Mouse (Mus musculus): ENCODE measurements at regions not wholly inside any gene's neighbourhood (a gene's known extent, or its start where the extent isn't known, plus 50 kb on each side); places are given as distances from the start of the nearest gene placed in this dataset.

- H3K27ac ChIP-seq = no peak overlapping the region
Measured at GRCm38 (mm10) chr13:10741391-10741790, 380.7 kb upstream of the Chrm3 start.

GRCm38 (mm10) chr13:10725745-10726171 lies 365.1 kb upstream of the Chrm3 start:
- Histone ChIP-seq H3K9me3 (no peaks in the 10 kb centered on the region), H3K36me3 (no peaks in the 10 kb centered on the region), H3K27ac (no peak overlapping the region), H3K27me3 (no peaks in the 10 kb centered on the region), H3K4me3 (replicated peaks) (no peak overlapping the region), H3K9ac (replicated peaks) (no peak overlapping the region), H3K4me1 (replicated peaks) (peaks cover 9% of the 10 kb centered on the region; the same call in 1 of the 2 replicates), H3K4me2 (replicated peaks) (no peak overlapping the region)
- ATAC-seq = 0 out of 2 replicates have a peak, but pooled peaks have one; percentile 53
- WGBS = 23% methylated on average over 3 of the region's 3 CpGs

More at GRCm38 (mm10) chr13:10741391-10741790, 380.7 kb upstream of the Chrm3 start:
- Histone ChIP-seq H3K36me3 (no peaks in the 10 kb centered on the region), H3K27me3 (no peaks in the 10 kb centered on the region), H3K9me3 (no peaks in the 10 kb centered on the region), H3K4me3 (replicated peaks) (no peak overlapping the region), H3K4me1 (replicated peaks) (no peaks in the 10 kb centered on the region), H3K9ac (replicated peaks) (no peak overlapping the region), H3K4me2 (replicated peaks) (no peak overlapping the region)
- 91% methylated on average over 2 of the region's 2 CpGs for WGBS
- no peak for ATAC-seq

GRCm38 (mm10) chr13:10725335-10725734 lies 364.7 kb upstream of the Chrm3 start:
- Histone ChIP-seq H3K4me2 (replicated peaks) (no peak overlapping the region), H3K27me3 (no peaks in the 10 kb centered on the region), H3K9ac (replicated peaks) (no peak overlapping the region), H3K27ac (no peak overlapping the region), H3K4me1 (replicated peaks) (peaks cover 9% of the 10 kb centered on the region; the same call in 1 of the 2 replicates), H3K4me3 (replicated peaks) (no peak overlapping the region), H3K36me3 (no peaks in the 10 kb centered on the region), H3K9me3 (no peaks in the 10 kb centered on the region)
- ATAC-seq = no peak
- WGBS = 50% methylated on average over 5 of the region's 5 CpGs

- no peak overlapping the region for H3K9ac ChIP-seq (replicated peaks)
- H3K4me1 ChIP-seq (replicated peaks) = peaks cover 6% of the 10 kb centered on the region; the same call in 1 of the 2 replicates
- H3K4me3 ChIP-seq (replicated peaks) = no peak overlapping the region
- no peaks in the 10 kb centered on the region for H3K9me3 ChIP-seq
- WGBS = 92% methylated on average over 3 of the region's 3 CpGs
- ATAC-seq = no peak
- H3K27me3 ChIP-seq = no peaks in the 10 kb centered on the region
- H3K4me2 ChIP-seq (replicated peaks) = no peak overlapping the region
- no peak overlapping the region for H3K27ac ChIP-seq
- no peaks in the 10 kb centered on the region for H3K36me3 ChIP-seq
Measured at GRCm38 (mm10) chr13:10720639-10721038, 360.0 kb upstream of the Chrm3 start.

GRCm38 (mm10) chr13:10711451-10711850 lies 350.8 kb upstream of the Chrm3 start:
- H3K27ac ChIP-seq = no peak overlapping the region
- ATAC-seq = no peak
- no peak overlapping the region for H3K9ac ChIP-seq (replicated peaks)
- WGBS = 73% methylated on average over 5 of the region's 5 CpGs
- H3K27me3 ChIP-seq = no peaks in the 10 kb centered on the region
- H3K9me3 ChIP-seq = no peaks in the 10 kb centered on the region
- H3K4me2 ChIP-seq (replicated peaks) = no peak overlapping the region
- no peaks in the 10 kb centered on the region for H3K4me1 ChIP-seq (replicated peaks)
- H3K4me3 ChIP-seq (replicated peaks) = no peak overlapping the region
- H3K36me3 ChIP-seq = no peaks in the 10 kb centered on the region

- ATAC-seq = no peak
- Histone ChIP-seq H3K4me1 (replicated peaks) (no peaks in the 10 kb centered on the region), H3K4me2 (replicated peaks) (no peak overlapping the region), H3K36me3 (no peaks in the 10 kb centered on the region), H3K9ac (replicated peaks) (no peak overlapping the region), H3K9me3 (no peaks in the 10 kb centered on the region), H3K4me3 (replicated peaks) (no peak overlapping the region), H3K27me3 (no peaks in the 10 kb centered on the region), H3K27ac (no peak overlapping the region)
- 76% methylated on average over 4 of the region's 4 CpGs for WGBS
Measured at GRCm38 (mm10) chr13:10710909-10711308, 350.3 kb upstream of the Chrm3 start.

GRCm38 (mm10) chr13:10697146-10697545 lies 336.5 kb upstream of the Chrm3 start:
- WGBS = 93% methylated on average over 5 of the region's 5 CpGs
- Histone ChIP-seq H3K4me2 (replicated peaks) (no peak overlapping the region), H3K4me3 (replicated peaks) (no peak overlapping the region), H3K36me3 (no peaks in the 10 kb centered on the region), H3K27ac (no peak overlapping the region), H3K4me1 (replicated peaks) (no peaks in the 10 kb centered on the region), H3K9me3 (no peaks in the 10 kb centered on the region), H3K27me3 (no peaks in the 10 kb centered on the region), H3K9ac (replicated peaks) (no peak overlapping the region)
- no peak for ATAC-seq

- H3K4me2 ChIP-seq (replicated peaks) = no peak overlapping the region
- H3K4me1 ChIP-seq (replicated peaks) = no peaks in the 10 kb centered on the region
- H3K27me3 ChIP-seq = no peaks in the 10 kb centered on the region
- no peaks in the 10 kb centered on the region for H3K9me3 ChIP-seq
- no peak overlapping the region for H3K27ac ChIP-seq
- no peak overlapping the region for H3K9ac ChIP-seq (replicated peaks)
- ATAC-seq = no peak
- no peaks in the 10 kb centered on the region for H3K36me3 ChIP-seq
- H3K4me3 ChIP-seq (replicated peaks) = no peak overlapping the region
- WGBS = 80% methylated on average over 1 of the region's 1 CpGs
Measured at GRCm38 (mm10) chr13:10696181-10696977, 335.7 kb upstream of the Chrm3 start.

GRCm38 (mm10) chr13:10691307-10691706 lies 330.7 kb upstream of the Chrm3 start:
- no peak for ATAC-seq
- Histone ChIP-seq H3K27me3 (no peaks in the 10 kb centered on the region), H3K4me1 (replicated peaks) (no peaks in the 10 kb centered on the region), H3K36me3 (no peaks in the 10 kb centered on the region), H3K27ac (no peak overlapping the region), H3K9ac (replicated peaks) (no peak overlapping the region), H3K4me2 (replicated peaks) (no peak overlapping the region), H3K9me3 (no peaks in the 10 kb centered on the region), H3K4me3 (replicated peaks) (no peak overlapping the region)
- 23% methylated on average over 2 of the region's 2 CpGs for WGBS

- Histone ChIP-seq H3K36me3 (no peaks in the 10 kb centered on the region), H3K4me1 (replicated peaks) (no peaks in the 10 kb centered on the region), H3K4me3 (replicated peaks) (no peak overlapping the region), H3K4me2 (replicated peaks) (no peak overlapping the region), H3K27me3 (no peaks in the 10 kb centered on the region), H3K9me3 (no peaks in the 10 kb centered on the region), H3K9ac (replicated peaks) (no peak overlapping the region), H3K27ac (no peak overlapping the region)
- no peak for ATAC-seq
- 68% methylated on average over 5 of the region's 5 CpGs for WGBS
Measured at GRCm38 (mm10) chr13:10687379-10687778, 326.7 kb upstream of the Chrm3 start.

GRCm38 (mm10) chr13:10654086-10654422 lies 293.4 kb upstream of the Chrm3 start:
- ATAC-seq = no peak
- Histone ChIP-seq H3K27me3 (no peaks in the 10 kb centered on the region), H3K36me3 (no peaks in the 10 kb centered on the region), H3K9ac (replicated peaks) (no peak overlapping the region), H3K4me3 (replicated peaks) (no peak overlapping the region), H3K27ac (0 out of 2 replicates have a peak overlapping the region, but pooled peaks have one; percentile 22), H3K4me1 (replicated peaks) (no peaks in the 10 kb centered on the region), H3K9me3 (no peaks in the 10 kb centered on the region), H3K4me2 (replicated peaks) (no peak overlapping the region)
- 23% methylated on average over 2 of the region's 2 CpGs for WGBS

GRCm38 (mm10) chr13:10653376-10654085 lies 292.9 kb upstream of the Chrm3 start:
- H3K9ac ChIP-seq (replicated peaks) = no peak overlapping the region
- H3K27ac ChIP-seq = 0 out of 2 replicates have a peak overlapping the region, but pooled peaks have one; percentile 22
- H3K9me3 ChIP-seq = no peaks in the 10 kb centered on the region
- H3K4me3 ChIP-seq (replicated peaks) = no peak overlapping the region
- no peak overlapping the region for H3K4me2 ChIP-seq (replicated peaks)
- peak; percentile 89 for ATAC-seq
- no peaks in the 10 kb centered on the region for H3K36me3 ChIP-seq
- H3K27me3 ChIP-seq = no peaks in the 10 kb centered on the region
- 47% methylated on average over 9 of the region's 9 CpGs for WGBS
- no peaks in the 10 kb centered on the region for H3K4me1 ChIP-seq (replicated peaks)

All from midbrain, embryonic 13.5 days (tissue).